Mouse (Mus musculus): ENCODE measurements around the gene Coq3.

GRCm38 (mm10) chr4:21931772-21932630, 52.5 kb downstream of the Coq3 start:
- TF ChIP-seq POLR2A (IDR thresholded peaks at IDR 0.05; ENCODE audit: borderline replicate concordance, low read depth, low read length): no peak
- TF ChIP-seq CTCF (IDR thresholded peaks at IDR 0.05; ENCODE audit: low read depth, low read length): no peak

Measured in bone marrow macrophage, adult 2 months (primary cell).